Comparison of ENCODE assay signal across 23 mouse cellular contexts in genomic region chrX:159547093-159547492, GRCm38 (mm10). TPM values are rescaled to one million over a fixed set of nuclear protein-coding genes. Genes with fewer than 3 reads are reported as not detected.
DNase-seq lines count a peak whose midpoint lies in the region; ATAC-seq and TF ChIP-seq lines count a peak whose summit lies in the region.
"Had no signal": no experiment of that assay in that cellular context is flagged by ENCODE, and none has a peak within 500 bp of the region (broad histone marks: within the 10 kb centered on the region; RNA-seq: fewer than 3 reads in every experiment).

No protein-coding gene starts in this region.

- intact Hi-C loops in heart, postnatal 36 days (cut with DNase I): no loop called here

- no peak overlapping the region for H3K4me3 ChIP-seq in G1E (ENCODE audit: low read depth, low read length)
- H3K4me3 ChIP-seq in hindbrain, embryonic 14.5 days (replicated peaks; ENCODE audit: low read length): no peak overlapping the region
- no peak overlapping the region for H3K4me3 ChIP-seq in hindbrain, embryonic 10.5 days
- H3K4me3 ChIP-seq: embryonic facial prominence, embryonic 10.5 days; embryonic facial prominence, embryonic 12.5 days; forebrain, embryonic 13.5 days; forebrain, embryonic 15.5 days had no signal

- WGBS in hindbrain, embryonic 14.5 days: 91% methylated on average over 5 of the region's 5 CpGs
- WGBS in hindbrain, embryonic 10.5 days: 94% methylated on average over 5 of the region's 5 CpGs

- peaks cover 14% of the 10 kb centered on the region for H3K36me3 ChIP-seq in G1E (replicated peaks)
- H3K36me3 ChIP-seq in hindbrain, embryonic 14.5 days (replicated peaks; ENCODE audit: control insufficient read depth, insufficient read depth): peaks cover 11% of the 10 kb centered on the region; the same call in 1 of the 2 replicates
- H3K36me3 ChIP-seq in hindbrain, embryonic 10.5 days: peaks cover 21% of the 10 kb centered on the region
- H3K36me3 ChIP-seq: embryonic facial prominence, embryonic 12.5 days had no signal

- peaks cover 13% of the 10 kb centered on the region for H3K4me1 ChIP-seq in G1E (ENCODE audit: insufficient read depth, low read depth, low read length)
- no peaks in the 10 kb centered on the region for H3K4me1 ChIP-seq in hindbrain, embryonic 14.5 days (replicated peaks; ENCODE audit: control insufficient read depth, insufficient read depth, low read length)
- no peaks in the 10 kb centered on the region for H3K4me1 ChIP-seq in hindbrain, embryonic 10.5 days (replicated peaks)
- H3K4me1 ChIP-seq: embryonic facial prominence, embryonic 10.5 days; embryonic facial prominence, embryonic 12.5 days; forebrain, embryonic 13.5 days; forebrain, embryonic 15.5 days had no signal

- TF ChIP-seq CTCF in G1E (IDR thresholded peaks at IDR 0.05; ENCODE audit: low read depth, low read length): no peak

- H3K27me3 ChIP-seq in G1E (ENCODE audit: insufficient read depth, low read length): no peaks in the 10 kb centered on the region
- H3K27me3 ChIP-seq in hindbrain, embryonic 14.5 days (ENCODE audit: control insufficient read depth, insufficient read depth, low read length): no peaks in the 10 kb centered on the region
- H3K27me3 ChIP-seq in hindbrain, embryonic 10.5 days (ENCODE audit: insufficient read depth, poor library complexity, severe bottlenecking): no peaks in the 10 kb centered on the region; the same call in none of the 2 replicates
- H3K27me3 ChIP-seq: CH12.LX; embryonic facial prominence, embryonic 12.5 days; forebrain, embryonic 13.5 days; forebrain, embryonic 15.5 days had no signal

- H3K9ac ChIP-seq in hindbrain, embryonic 14.5 days: no peak overlapping the region
- H3K9ac ChIP-seq: embryonic facial prominence, embryonic 12.5 days; forebrain, embryonic 13.5 days; forebrain, embryonic 15.5 days; forebrain, postnatal 0 days had no signal

- ATAC-seq in CD4-positive, CD25-positive, alpha-beta regulatory T cell, adult 4 months: no peak
- ATAC-seq in G1E (ENCODE audit: extremely low read depth, insufficient number of reproducible peaks, low FRiP score, poor library complexity, severe bottlenecking): peak; percentile 54
- ATAC-seq in common myeloid progenitor, adult 5-6 weeks (replicated peaks; ENCODE audit: low read depth, poor library complexity, severe bottlenecking): peak; percentile 45; the same call in 1 of the 2 replicates
- ATAC-seq in hindbrain, embryonic 14.5 days (ENCODE audit: low FRiP score): no peak
- ATAC-seq: activated CD4-positive, CD25-positive, alpha-beta regulatory T cell, adult 4 months; forebrain, embryonic 13.5 days; forebrain, embryonic 15.5 days; forebrain, postnatal 0 days; Patski had no signal

- H3K4me2 ChIP-seq in hindbrain, embryonic 14.5 days (replicated peaks): no peak overlapping the region
- H3K4me2 ChIP-seq: embryonic facial prominence, embryonic 12.5 days; forebrain, embryonic 13.5 days; forebrain, embryonic 15.5 days had no signal

- peak; percentile 7 for DNase-seq in CD4-positive, CD25-positive, alpha-beta regulatory T cell, adult 2 months (ENCODE audit: low read depth, low spot score)
- DNase-seq in G1E (ENCODE audit: low spot score): no peak
- DNase-seq in heart, postnatal 36 days: no peak
- DNase-seq in hindbrain, embryonic 14.5 days (ENCODE audit: low spot score): no peak
- no peak for DNase-seq in hindbrain, embryonic 10.5 days (ENCODE audit: low spot score)
- DNase-seq: adrenal gland, postnatal 10 days; adrenal gland, postnatal 25 days; cerebellum, adult 11 months; cerebellum, adult 18-20 months; cerebellum, adult 8-10 months; cerebellum, adult 9-11 months; cerebellum, postnatal 14 days; cerebellum, postnatal 36 days; forebrain, postnatal 0 days had no signal

- no peaks in the 10 kb centered on the region for H3K9me3 ChIP-seq in G1E (replicated peaks)
- H3K9me3 ChIP-seq in hindbrain, embryonic 14.5 days (ENCODE audit: control insufficient read depth, low read length): no peaks in the 10 kb centered on the region
- no peaks in the 10 kb centered on the region for H3K9me3 ChIP-seq in hindbrain, embryonic 10.5 days
- H3K9me3 ChIP-seq: embryonic facial prominence, embryonic 10.5 days; embryonic facial prominence, embryonic 12.5 days; forebrain, embryonic 13.5 days; forebrain, embryonic 15.5 days had no signal

- H3K27ac ChIP-seq in hindbrain, embryonic 14.5 days: no peak overlapping the region
- H3K27ac ChIP-seq in hindbrain, embryonic 10.5 days: no peak overlapping the region
- H3K27ac ChIP-seq: embryonic facial prominence, embryonic 10.5 days; embryonic facial prominence, embryonic 12.5 days; forebrain, embryonic 13.5 days; forebrain, embryonic 15.5 days had no signal

RNA-seq across cellular contexts. Expression of gene Bclaf3, which starts 20.6 kb away (rescaled TPM):
- 10 to 100 TPM; 44.9 to 53.6 TPM for polyA plus RNA-seq in CD4-positive, CD25-positive, alpha-beta regulatory T cell, adult 4 months (2017; shearing (Covaris generic))
- total RNA-seq in G1E (2014; fragmentation: Nextera tagmentation): 64.4 and 73.5 TPM in 2 replicates
- 41.4 and 52.0 TPM in 2 replicates for total RNA-seq in G1E (2017)
- 2.8 and 2.9 TPM in 2 replicates for polyA plus RNA-seq in G1E (2012)
- total RNA-seq in common myeloid progenitor, adult 5-6 weeks (2017): 67.3 and 81.1 TPM in 2 replicates
- total RNA-seq in heart, postnatal 36 days (2021): 1 to 10 TPM; 3.0 to 4.1 TPM
- 22.4 and 23.0 TPM in 2 replicates for polyA plus RNA-seq in hindbrain, embryonic 14.5 days (2014; fragmentation: Nextera tagmentation; extraction: Ambion mirVana)
- 18.8 and 24.5 TPM in 2 replicates for polyA plus RNA-seq in hindbrain, embryonic 10.5 days (2016; fragmentation: Nextera tagmentation; extraction: Ambion mirVana)

Comparison
In these comparisons a context has a peak if more than half of its experiments do, and no peak if none do; other contexts are left out.
1. ATAC-seq: peak in G1E (single experiment) and common myeloid progenitor, adult 5-6 weeks (single experiment); none in CD4-positive, CD25-positive, alpha-beta regulatory T cell, adult 4 months (single experiment) and hindbrain, embryonic 14.5 days (single experiment).